Mouse (Mus musculus): ENCODE measurements around the gene Slc11a1.

DNA sequence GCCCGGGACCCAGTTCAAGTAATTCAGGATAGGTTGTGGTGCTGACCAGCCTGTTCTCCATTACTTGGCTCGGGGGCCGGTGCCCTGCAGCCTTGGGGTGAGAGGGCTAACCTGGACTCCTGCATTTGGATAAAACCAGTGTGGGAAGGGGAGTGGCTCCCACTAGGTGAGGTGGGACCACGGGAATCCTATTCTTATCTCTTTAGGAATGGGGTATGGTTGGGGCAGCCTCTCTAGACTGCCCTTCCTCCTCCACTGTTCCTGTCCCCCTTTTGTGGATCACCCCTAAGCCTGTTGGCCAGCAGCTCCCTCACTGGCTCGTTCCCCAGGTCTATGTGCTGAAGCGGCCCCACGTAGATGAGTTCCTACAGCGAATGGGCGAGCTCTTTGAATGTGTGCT is 19.3 kb downstream of the Slc11a1 start:
- TF ChIP-seq EP300 (IDR thresholded peaks at IDR 0.05; ENCODE audit: low read depth in 1 of 2, low read length in 2 of 2) = no peak
- TF ChIP-seq MXI1 (IDR thresholded peaks at IDR 0.05; ENCODE audit: low read depth, low read length) = no peak
- TF ChIP-seq CTCF (IDR thresholded peaks at IDR 0.05 in 2 of 3, conservative IDR thresholded peaks at IDR 0.05 in 1 of 3; ENCODE audit: control insufficient read depth in 1 of 3, insufficient read depth in 1 of 3, low read depth in 2 of 3, low read length in 3 of 3, poor library complexity in 1 of 3, severe bottlenecking in 1 of 3) = no peak
- no peak for TF ChIP-seq HCFC1 (IDR thresholded peaks at IDR 0.05; ENCODE audit: low read depth, low read length)
- no peak for TF ChIP-seq MYB (IDR thresholded peaks at IDR 0.05; ENCODE audit: low read depth, low read length)
- no peak for TF ChIP-seq E2F4 (IDR thresholded peaks at IDR 0.05; ENCODE audit: borderline replicate concordance, low read depth, low read length)
- TF ChIP-seq GATA1 (IDR thresholded peaks at IDR 0.05; ENCODE audit: low read depth, low read length) = no peak
- TF ChIP-seq POLR2AphosphoS2 (IDR thresholded peaks at IDR 0.05; ENCODE audit: low read length) = no peak
- TF ChIP-seq POLR2A (IDR thresholded peaks at IDR 0.05; ENCODE audit: control insufficient read depth in 1 of 2, insufficient read depth in 1 of 2, low read depth in 1 of 2, low read length in 2 of 2, poor library complexity in 1 of 2) = no peak
- TF ChIP-seq UBTF (IDR thresholded peaks at IDR 0.05; ENCODE audit: borderline replicate concordance, insufficient read depth, low read depth, low read length) = no peak
